Mouse (Mus musculus) testis, adult 2 months (tissue): ENCODE data around the gene Rraga.

ENCODE experiments used
- CTCF ChIP-seq: fragments of 200-500 bp; IDR thresholded peaks from 2 replicates; pipeline ENCODE4 v1.5.1; 2012; ENCODE audit warnings: low read depth, mild to moderate bottlenecking, inconsistent platforms, low read length, moderate library complexity; ENCODE audit not compliant: control insufficient read depth, insufficient read depth, insufficient replicate concordance
- POLR2A ChIP-seq: fragments of 200-500 bp; IDR thresholded peaks from 2 replicates; pipeline ENCODE4 v1.6.1; 2012; ENCODE audit warnings: low read depth, mild to moderate bottlenecking, inconsistent platforms, low read length, moderate library complexity; ENCODE audit not compliant: control insufficient read depth

DNA sequence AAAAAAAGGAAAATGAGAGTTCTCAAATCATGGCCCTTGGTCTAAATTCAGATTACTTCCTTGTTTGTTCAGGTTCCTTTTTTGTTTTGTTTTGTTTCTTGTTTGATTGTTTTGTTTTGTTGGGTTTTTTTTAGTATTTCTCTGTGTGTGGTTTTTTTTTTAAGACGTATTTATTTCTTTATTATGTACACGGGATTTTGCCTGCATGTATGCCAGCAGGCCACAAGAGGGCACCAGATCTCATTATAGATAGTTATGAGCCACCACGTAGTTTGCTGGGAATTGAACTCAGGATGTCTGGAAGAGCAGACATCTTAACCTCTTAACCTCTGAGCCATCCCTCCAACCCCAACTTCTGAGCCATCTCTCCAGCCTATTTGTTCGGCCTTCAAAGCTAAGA is 37.5 kb upstream of the Rraga start:
- TF ChIP-seq POLR2A (no peak), CTCF (no peak)
